Mouse (Mus musculus): Measurements from ENCODE around the gene Itgal.
A peak's percentile ranks its signal among the peaks of the same experiment; 100 is the strongest.
"Not testable (repeated sequence)": the region's sequence is repeated elsewhere in the genome, so short reads cannot be mapped to it uniquely, and the experiment has no call there.

Gene Itgal

GRCm38 (mm10) chr7:127280092-127280491 is 16.0 kb upstream of the Itgal start:
- DNase-seq, result peak; percentile 43 to 59

GRCm38 (mm10) chr7:127281114-127281513 is 14.9 kb upstream of the Itgal start:
- peak; percentile 33 to 46 for DNase-seq

GRCm38 (mm10) chr7:127282190-127282589 is 13.9 kb upstream of the Itgal start:
- peak; percentile 58 to 63 for DNase-seq

GRCm38 (mm10) chr7:127285154-127285553 is 10.9 kb upstream of the Itgal start:
- peak; percentile 56 to 71 for DNase-seq

GRCm38 (mm10) chr7:127287940-127288339 is 8.1 kb upstream of the Itgal start:
- DNase-seq, result no peak

- DNase-seq, result no peak
Observed at GRCm38 (mm10) chr7:127289306-127289705, 6.8 kb upstream of the Itgal start.

GRCm38 (mm10) chr7:127290142-127290541 is 5.9 kb upstream of the Itgal start:
- no peak for DNase-seq

- peak; percentile 47 to 60 for DNase-seq
Observed at GRCm38 (mm10) chr7:127296786-127297555, 911 bp downstream of the Itgal start.

- DNase-seq, result no peak
Observed at GRCm38 (mm10) chr7:127297586-127298193, 1.6 kb downstream of the Itgal start.

GRCm38 (mm10) chr7:127308431-127308830 is 12.4 kb downstream of the Itgal start:
- DNase-seq, result peak; percentile 26 to 39

- DNase-seq, result no peak
Observed at GRCm38 (mm10) chr7:127308887-127309286, 12.8 kb downstream of the Itgal start.

- DNase-seq, result no peak
Observed at GRCm38 (mm10) chr7:127309951-127310350, 13.9 kb downstream of the Itgal start.

- no peak for DNase-seq
Observed at GRCm38 (mm10) chr7:127313912-127314311, 17.9 kb downstream of the Itgal start.

GRCm38 (mm10) chr7:127321106-127321505 is 25.0 kb downstream of the Itgal start:
- DNase-seq, result no peak

- DNase-seq, result no peak
Observed at GRCm38 (mm10) chr7:127322085-127322484, 26.0 kb downstream of the Itgal start.

- no peak for DNase-seq
Observed at GRCm38 (mm10) chr7:127324944-127325343, 28.9 kb downstream of the Itgal start.

GRCm38 (mm10) chr7:127325550-127325949 is 29.5 kb downstream of the Itgal start:
- DNase-seq, result no peak

- DNase-seq, result no peak
Observed at GRCm38 (mm10) chr7:127326685-127327084, 30.6 kb downstream of the Itgal start.

GRCm38 (mm10) chr7:127333240-127333639 is 37.2 kb downstream of the Itgal start:
- no peak for DNase-seq

GRCm38 (mm10) chr7:127335604-127336003 is 39.5 kb downstream of the Itgal start:
- DNase-seq, result no peak

GRCm38 (mm10) chr7:127337636-127338035 is 41.6 kb downstream of the Itgal start:
- no peak for DNase-seq

GRCm38 (mm10) chr7:127341356-127341755 is 45.3 kb downstream of the Itgal start:
- DNase-seq, result no peak

GRCm38 (mm10) chr7:127341861-127342260 is 45.8 kb downstream of the Itgal start:
- not testable (repeated sequence) for DNase-seq

GRCm38 (mm10) chr7:127342332-127342731 is 46.3 kb downstream of the Itgal start:
- peak; percentile 19 to 34 for DNase-seq
